Mouse (Mus musculus) CH12.LX (cell line): Measurements from ENCODE around the gene Abcf2.

Source experiments
- CTCF ChIP-seq, 2 experiments: IDR thresholded peaks in 1 of 2; conservative IDR thresholded peaks in 1 of 2; 2 replicates each; pipeline ENCODE4 v1.5.1; 2011 to 2012; ENCODE audit warnings: low read depth in 2 of 2, low read length in 2 of 2, improper control_type of control experiment in 1 of 2, inconsistent platforms in 1 of 2, mild to moderate bottlenecking in 1 of 2, moderate library complexity in 1 of 2
- USF1 ChIP-seq: IDR thresholded peaks from 2 replicates; pipeline ENCODE4 v1.6.1; 2014; ENCODE audit warnings: low read depth, mild to moderate bottlenecking, inconsistent platforms, low read length, improper control_type of control experiment

DNA sequence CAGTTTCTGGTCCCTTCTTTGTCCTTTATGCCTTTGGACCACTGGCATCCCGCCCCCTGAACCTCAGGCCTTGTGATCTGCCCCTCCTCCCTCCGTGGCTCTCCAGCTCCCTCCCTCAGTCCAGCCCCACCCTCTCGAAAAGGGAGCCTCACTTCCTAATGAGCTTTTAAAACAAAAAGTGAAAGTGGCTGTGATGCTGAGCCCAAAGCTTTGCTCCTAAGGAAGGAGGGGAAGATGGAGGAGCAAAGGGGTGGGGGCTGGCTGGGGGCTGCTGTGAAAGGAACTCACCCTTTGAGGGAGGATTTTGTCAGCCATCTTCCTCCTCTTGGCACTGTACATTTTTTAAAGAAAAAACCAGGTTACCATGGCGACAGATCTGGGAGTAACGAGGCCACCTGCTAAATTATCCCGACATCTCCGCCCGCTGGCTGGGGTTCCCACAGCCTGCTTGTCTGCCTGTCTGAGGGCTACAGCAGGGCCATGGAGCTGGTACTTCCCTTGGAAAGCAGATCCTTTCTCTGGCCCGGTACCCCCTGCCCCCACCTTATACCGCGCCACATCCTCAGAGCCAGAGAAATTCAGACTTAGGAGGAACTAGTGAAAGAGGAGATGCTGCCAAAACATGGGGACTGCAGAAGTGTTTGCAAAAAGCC lies 19.4 kb upstream of the Abcf2 start:
- no peak for TF ChIP-seq CTCF (conservative IDR thresholded peaks at IDR 0.05 in 1 of 2, IDR thresholded peaks at IDR 0.05 in 1 of 2; ENCODE audit: low read depth in 2 of 2, low read length in 2 of 2)
- TF ChIP-seq USF1, result no peak
